Mouse (Mus musculus) limb, embryonic 11.5 days (tissue): ENCODE results near the gene Adam4. TPM values are rescaled to one million over a fixed set of nuclear protein-coding genes. Genes with fewer than 3 reads are reported as not detected.
"Not testable (repeated sequence)": the region's sequence is repeated elsewhere in the genome, so short reads cannot be mapped to it uniquely, and the experiment has no call there.

Experiments used
- ATAC-seq: fragments of 200-750 bp; cut with Nextera tagmentation; 2 replicates; pipeline ENCODE4 v1.8.0; 2017; ENCODE audit warnings: low read depth; ENCODE audit not compliant: insufficient number of reproducible peaks, low FRiP score, low TSS enrichment
- DNase-seq: peaks from one replicate; pipeline ENCODE4 v3.0.0-alpha.2; 2015; ENCODE audit warnings: low spot score
- H3K27ac ChIP-seq: fragments of 300-500 bp; sonication (generic); replicated peaks from 2 replicates; pipeline ENCODE4 v1.5.1; 2014; ENCODE audit warnings: low read depth, mild to moderate bottlenecking, low read length
- H3K27me3 ChIP-seq: fragments of 300-500 bp; sonication (generic); 2 replicates; pipeline ENCODE4 v1.6.1; 2014; ENCODE audit warnings: mild to moderate bottlenecking, low read length, mixed read lengths; ENCODE audit not compliant: control insufficient read depth, insufficient read depth
- H3K36me3 ChIP-seq: fragments of 300-500 bp; sonication (generic); 2 replicates; pipeline ENCODE4 v1.6.1; 2014; ENCODE audit warnings: mild to moderate bottlenecking, low read length, moderate library complexity, mixed read lengths; ENCODE audit not compliant: control insufficient read depth, insufficient read depth
- H3K4me1 ChIP-seq: fragments of 300-500 bp; sonication (generic); 2 replicates; pipeline ENCODE4 v1.6.1; 2014; ENCODE audit warnings: low read length, mixed read lengths; ENCODE audit not compliant: control insufficient read depth, insufficient read depth
- H3K4me2 ChIP-seq: fragments of 300-500 bp; sonication (generic); 2 replicates; pipeline ENCODE4 v1.6.1; 2014; ENCODE audit warnings: low read depth, mild to moderate bottlenecking, moderate library complexity; ENCODE audit not compliant: severe bottlenecking
- H3K4me3 ChIP-seq: fragments of 300-500 bp; sonication (generic); 2 replicates; pipeline ENCODE4 v1.5.1; 2014; ENCODE audit warnings: low read depth, low read length
- H3K9ac ChIP-seq: fragments of 300-500 bp; sonication (generic); 2 replicates; pipeline ENCODE4 v1.6.1; 2014; ENCODE audit warnings: mild to moderate bottlenecking, low read length
- H3K9me3 ChIP-seq: fragments of 300-500 bp; sonication (generic); 2 replicates; pipeline ENCODE4 v1.6.1; 2016; ENCODE audit warnings: low read length; ENCODE audit not compliant: control insufficient read depth
- WGBS: fragments of 180-500 bp; shearing (Covaris S2); extraction: QIAGEN DNeasy Blood & Tissue Kit; methylation state at CpG from one replicate; pipeline ENCODE4 v1.1.7; 2014; 5-methylcytosine and 5-hydroxymethylcytosine counted together
- polyA plus RNA-seq: library from polyadenylated mRNA; unstranded; fragments of >200 nt; fragmentation: Nextera tagmentation; extraction: Ambion mirVana; gene quantifications from 2 replicates; pipeline ENCODE4 v1.2.1, GENCODE M21; 2014

The Adam4 gene
- 0.68 and 0.81 TPM in 2 replicates for polyA plus RNA-seq

GRCm38 (mm10) chr12:81421846-81422245 is at the start of gene Adam4:
Adam4 (minus strand) TSS chr12:81421946.
- Histone ChIP-seq H3K27me3 (no peaks in the 10 kb centered on the region), H3K4me2 (no peak within 1 kb of the TSS), H3K9ac (no peak within 1 kb of the TSS), H3K36me3 (no peaks in the 10 kb centered on the region), H3K9me3 (no peaks in the 10 kb centered on the region; the same call in 1 of the 2 replicates), H3K4me1 (no peaks in the 10 kb centered on the region), H3K27ac (no peak within 1 kb of the TSS), H3K4me3 (no peak within 1 kb of the TSS)
- DNase-seq (no peak), ATAC-seq (no peak)
- WGBS = 94% methylated on average over 1 of the region's 1 CpGs

GRCm38 (mm10) chr12:81459051-81459450 is 37.3 kb upstream of the Adam4 start:
- H3K27ac ChIP-seq, H3K4me2 ChIP-seq, DNase-seq, H3K9me3 ChIP-seq, H3K36me3 ChIP-seq, ATAC-seq, H3K9ac ChIP-seq, H3K4me3 ChIP-seq, H3K27me3 ChIP-seq, H3K4me1 ChIP-seq: not testable (repeated sequence)
- WGBS = 96% methylated on average over 7 of the region's 7 CpGs

DNA sequence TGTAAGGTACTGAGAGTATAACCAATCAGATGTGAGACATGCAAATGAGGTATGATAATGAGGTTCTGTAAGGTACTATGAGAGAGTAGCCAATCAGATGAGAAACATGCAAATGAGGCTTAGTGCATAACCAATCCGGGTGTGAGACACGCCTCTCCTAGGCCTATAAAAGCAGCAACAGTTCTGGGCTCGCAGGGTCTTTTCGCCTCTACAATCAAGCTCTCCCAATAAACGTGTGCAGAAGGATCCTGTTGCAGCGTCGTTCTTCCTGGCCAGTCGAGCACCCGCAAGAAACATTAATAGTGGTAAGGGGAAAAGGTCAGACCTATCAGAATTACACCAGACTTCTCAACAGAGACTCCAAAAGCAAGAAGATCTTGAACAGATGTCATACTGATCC is 17.2 kb upstream of the Adam4 start:
- not testable (repeated sequence) for H3K4me1 ChIP-seq, ATAC-seq, H3K27ac ChIP-seq, H3K4me2 ChIP-seq, H3K27me3 ChIP-seq, H3K9ac ChIP-seq, H3K4me3 ChIP-seq, DNase-seq, H3K9me3 ChIP-seq, H3K36me3 ChIP-seq
- WGBS = 94% methylated on average over 9 of the region's 9 CpGs

DNA sequence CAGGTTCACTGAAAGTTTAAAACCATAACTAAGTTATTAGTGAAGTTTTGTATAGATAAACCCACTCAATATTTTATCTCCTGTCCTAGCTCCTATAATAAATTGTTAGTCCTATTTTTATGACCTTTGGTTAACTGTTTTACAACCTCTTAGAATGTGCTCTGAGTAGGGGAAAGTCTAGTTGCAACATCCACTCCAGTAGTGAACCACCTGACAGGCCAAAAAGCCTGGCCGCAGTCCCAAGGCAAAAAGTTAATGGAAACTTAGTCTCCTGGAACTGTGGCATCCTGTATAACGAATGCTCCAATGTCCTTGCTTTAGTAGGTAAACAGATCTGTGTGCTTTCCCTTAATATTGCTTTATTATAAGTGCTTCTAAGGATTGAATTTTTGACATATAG is 13.0 kb upstream of the Adam4 start:
- WGBS = 85% methylated on average over 2 of the region's 2 CpGs
- H3K27me3 ChIP-seq, H3K4me2 ChIP-seq, H3K4me1 ChIP-seq, H3K9me3 ChIP-seq, H3K4me3 ChIP-seq, H3K27ac ChIP-seq, H3K9ac ChIP-seq, DNase-seq, ATAC-seq, H3K36me3 ChIP-seq: not testable (repeated sequence)

- ATAC-seq (no peak), DNase-seq (no peak)
- Histone ChIP-seq H3K27ac (no peak overlapping the region), H3K4me1 (no peaks in the 10 kb centered on the region), H3K9ac (no peak overlapping the region), H3K36me3 (no peaks in the 10 kb centered on the region), H3K4me3 (no peak overlapping the region), H3K9me3 (no peaks in the 10 kb centered on the region), H3K27me3 (no peaks in the 10 kb centered on the region), H3K4me2 (no peak overlapping the region)
- 83% methylated on average over 3 of the region's 3 CpGs for WGBS
Observed at GRCm38 (mm10) chr12:81413211-81413610, 8.5 kb downstream of the Adam4 start.

- Histone ChIP-seq H3K4me3 (no peak overlapping the region), H3K27ac (no peak overlapping the region), H3K4me2 (no peak overlapping the region), H3K9me3 (no peaks in the 10 kb centered on the region), H3K36me3 (no peaks in the 10 kb centered on the region), H3K9ac (no peak overlapping the region), H3K27me3 (no peaks in the 10 kb centered on the region), H3K4me1 (no peaks in the 10 kb centered on the region)
- ATAC-seq (no peak), DNase-seq (no peak)
- WGBS = 92% methylated on average over 3 of the region's 3 CpGs
Observed at GRCm38 (mm10) chr12:81408966-81409365, 12.8 kb downstream of the Adam4 start.

DNA sequence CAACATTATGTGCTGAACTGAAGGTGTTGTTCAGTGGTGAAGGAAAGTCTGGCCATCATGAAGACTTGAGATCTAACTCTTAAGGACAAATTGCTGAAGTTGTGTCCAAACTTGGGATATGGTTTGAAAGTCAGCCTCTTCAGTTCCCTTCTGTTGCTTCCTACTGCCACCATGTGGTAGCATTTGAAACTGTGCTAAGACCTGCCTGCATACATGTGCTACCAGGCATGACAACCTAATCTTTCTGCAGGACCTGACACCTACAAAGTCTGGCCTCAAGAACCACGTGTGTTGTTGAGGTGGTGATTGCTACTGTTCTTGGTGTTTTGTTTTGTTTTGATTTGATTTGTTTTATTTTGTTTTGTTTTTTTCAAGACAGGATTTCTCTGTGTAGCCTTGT is 19.6 kb downstream of the Adam4 start:
- 18% methylated on average over 1 of the region's 1 CpGs for WGBS
- Histone ChIP-seq H3K27me3 (no peaks in the 10 kb centered on the region), H3K4me3 (no peak overlapping the region), H3K4me2 (no peak overlapping the region), H3K9me3 (no peaks in the 10 kb centered on the region), H3K36me3 (no peaks in the 10 kb centered on the region), H3K27ac (no peak overlapping the region), H3K9ac (no peak overlapping the region), H3K4me1 (no peaks in the 10 kb centered on the region)
- DNase-seq (peak; percentile 64), ATAC-seq (no peak)

DNA sequence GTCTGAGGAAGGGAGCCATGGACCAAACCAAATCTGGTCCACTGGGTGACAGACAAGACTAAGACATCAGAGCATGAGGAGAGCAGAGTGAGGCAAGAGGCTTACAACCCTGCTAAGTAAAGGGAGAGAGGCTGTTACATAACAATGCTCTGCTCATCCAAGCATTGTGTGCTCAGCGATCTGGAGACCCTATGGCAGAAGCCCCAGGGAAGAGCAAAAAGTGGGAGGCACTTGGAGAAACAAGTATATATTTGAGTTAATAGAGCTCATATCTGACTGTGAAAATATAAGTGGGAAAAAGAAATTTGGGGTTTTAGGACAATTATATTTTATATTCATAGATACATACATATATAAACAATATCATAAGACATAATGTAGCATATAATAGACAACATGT is 42.4 kb downstream of the Adam4 start, which contains the start of gene Gm4787:
Gene Gm4787 (minus strand): TSS at position 101 of the 400 bp plus-strand sequence.
- H3K4me3 ChIP-seq, H3K27ac ChIP-seq, H3K4me1 ChIP-seq, H3K9ac ChIP-seq, H3K9me3 ChIP-seq, DNase-seq, H3K27me3 ChIP-seq, ATAC-seq, H3K36me3 ChIP-seq, H3K4me2 ChIP-seq: not testable (repeated sequence)
- WGBS = 88% methylated on average over 1 of the region's 1 CpGs
